Mouse (Mus musculus): ENCODE results near the gene Cplx2. TPM values are rescaled to one million over a fixed set of nuclear protein-coding genes. Genes with fewer than 3 reads are reported as not detected.
A peak's percentile ranks its signal among the peaks of the same experiment; 100 is the strongest.

Gene Cplx2
- polyA plus RNA-seq, 1 experiment from 2014 or later, result 4.0 TPM

DNA sequence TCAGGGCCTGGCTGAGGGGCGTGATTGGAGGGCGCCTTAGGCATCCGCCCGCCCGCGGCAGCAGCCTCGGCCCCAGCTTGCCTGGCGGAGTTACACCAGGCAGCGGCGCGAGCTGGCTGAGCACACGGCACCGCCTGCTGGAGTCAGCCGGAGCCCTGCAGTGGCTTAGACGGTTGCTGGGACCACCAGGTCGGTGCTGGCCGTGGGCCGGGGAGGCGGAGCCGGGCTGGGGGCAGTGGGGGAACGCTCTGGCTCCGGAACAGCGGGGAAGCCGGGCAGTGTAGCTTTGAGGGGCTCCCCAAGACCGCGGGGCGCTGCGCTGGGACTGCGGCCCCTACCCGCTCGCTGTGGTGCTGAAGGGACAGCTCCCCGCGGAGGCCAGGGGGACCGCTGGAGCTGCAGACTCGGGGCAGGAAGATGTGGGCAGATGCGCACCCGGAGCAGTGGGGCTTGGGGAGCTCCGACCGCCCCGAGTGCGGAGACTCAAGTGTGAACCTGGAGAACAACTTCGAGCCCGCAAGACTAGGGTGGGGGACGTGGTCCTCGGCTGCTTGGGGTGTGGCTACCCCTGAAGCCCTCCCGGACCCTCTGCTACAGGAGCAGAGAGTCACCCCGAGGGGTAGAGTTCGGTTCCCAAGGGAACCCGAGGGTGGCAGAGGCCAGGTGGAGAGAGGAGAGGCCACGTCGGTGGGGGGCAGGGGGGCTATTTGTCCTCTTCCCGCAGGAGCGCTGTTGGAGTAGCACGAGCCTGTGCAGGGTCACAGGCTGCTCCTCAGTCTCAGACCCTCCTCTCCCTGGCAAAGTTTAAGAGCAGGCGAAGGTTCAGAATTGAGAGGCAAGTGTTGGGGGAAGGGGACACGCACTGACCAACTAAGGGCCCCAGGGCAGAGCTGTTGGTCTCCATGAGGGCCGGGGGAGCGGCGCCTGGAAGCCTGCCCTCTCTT, 510 bp downstream of the Cplx2 start:
- Histone ChIP-seq H3K27ac (no peak overlapping the region; the same call in 1 of the 2 replicates), H3K4me1 (peaks cover 24% of the 10 kb centered on the region), H3K4me2 (replicated peaks) (peak overlapping the region; percentile 64), H3K27me3 (peaks cover 52% of the 10 kb centered on the region), H3K36me3 (no peaks in the 10 kb centered on the region), H3K4me3 (peak overlapping the region; percentile 35), H3K9ac (no peak overlapping the region), H3K9me3 (no peaks in the 10 kb centered on the region)
- under 1% methylated on average over 58 of the region's 59 CpGs for WGBS
- ATAC-seq (ENCODE audit: low FRiP score, low read depth), result peak; percentile 93

DNA sequence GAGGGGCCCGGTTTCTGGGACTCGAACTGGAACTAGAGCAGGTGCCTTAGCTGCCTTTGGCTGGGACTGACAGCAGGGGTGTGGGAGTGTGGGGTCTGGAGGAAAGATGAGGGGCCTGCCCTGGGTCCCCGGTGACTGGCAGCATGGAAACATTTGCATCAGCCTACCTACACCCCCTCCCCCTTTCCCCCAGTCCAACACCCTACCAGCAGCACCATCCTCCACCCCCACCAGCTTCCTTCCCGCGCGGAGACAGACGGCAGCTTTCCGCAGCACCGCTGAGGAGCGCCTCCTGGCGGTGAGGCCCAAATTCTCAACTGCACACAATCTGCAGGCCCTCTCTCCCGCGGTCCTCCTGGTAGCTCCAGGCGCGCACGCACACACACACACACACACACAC, 1.5 kb downstream of the Cplx2 start:
- no peak overlapping the region for H3K27ac ChIP-seq
- peak overlapping the region; percentile 64 for H3K4me2 ChIP-seq (replicated peaks)
- no peaks in the 10 kb centered on the region for H3K9me3 ChIP-seq
- no peaks in the 10 kb centered on the region for H3K36me3 ChIP-seq
- H3K4me3 ChIP-seq, result no peak overlapping the region
- 3% methylated on average over 15 of the region's 16 CpGs for WGBS
- ATAC-seq (ENCODE audit: low FRiP score, low read depth), result no peak
- H3K9ac ChIP-seq, result no peak overlapping the region
- H3K4me1 ChIP-seq, result peaks cover 24% of the 10 kb centered on the region
- H3K27me3 ChIP-seq, result peaks cover 52% of the 10 kb centered on the region

DNA sequence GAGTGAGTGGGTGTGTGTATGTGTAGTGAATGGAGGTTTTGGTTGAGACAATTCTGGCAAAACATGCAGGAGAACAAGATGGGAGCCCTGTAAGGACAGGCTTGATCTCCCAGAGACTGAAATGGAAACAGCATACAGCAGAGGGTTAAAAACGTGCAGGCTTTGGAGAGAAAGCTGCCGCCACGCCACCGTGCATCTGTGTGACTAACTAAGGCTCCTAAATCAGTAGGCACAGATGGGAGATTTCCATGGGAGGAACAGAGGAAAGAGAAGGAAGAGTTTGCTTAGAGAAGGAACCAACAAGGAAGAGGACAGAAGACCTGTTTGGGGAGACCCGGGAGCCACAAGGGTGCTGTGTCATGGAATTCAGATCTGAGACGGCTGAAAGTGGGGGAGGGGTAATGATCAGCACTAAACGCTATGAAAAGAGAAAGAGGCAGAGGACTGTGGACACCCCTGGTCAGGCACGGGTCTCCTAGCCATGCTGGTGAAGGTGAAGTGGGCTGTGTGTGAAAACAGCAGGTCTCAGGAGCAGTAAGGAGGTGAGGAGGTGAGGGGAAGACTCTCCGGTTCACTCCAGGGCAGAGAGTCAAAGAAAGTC, 3.1 kb downstream of the Cplx2 start:
- no peak for ATAC-seq (ENCODE audit: low FRiP score, low read depth)
- WGBS, result 45% methylated on average over 9 of the region's 9 CpGs
- no peak overlapping the region for H3K4me3 ChIP-seq
- H3K9ac ChIP-seq, result no peak overlapping the region
- no peaks in the 10 kb centered on the region for H3K36me3 ChIP-seq
- no peaks in the 10 kb centered on the region for H3K9me3 ChIP-seq
- H3K4me1 ChIP-seq, result peaks cover 24% of the 10 kb centered on the region
- H3K27ac ChIP-seq, result no peak overlapping the region
- peaks cover 47% of the 10 kb centered on the region for H3K27me3 ChIP-seq
- H3K4me2 ChIP-seq (replicated peaks), result no peak overlapping the region

DNA sequence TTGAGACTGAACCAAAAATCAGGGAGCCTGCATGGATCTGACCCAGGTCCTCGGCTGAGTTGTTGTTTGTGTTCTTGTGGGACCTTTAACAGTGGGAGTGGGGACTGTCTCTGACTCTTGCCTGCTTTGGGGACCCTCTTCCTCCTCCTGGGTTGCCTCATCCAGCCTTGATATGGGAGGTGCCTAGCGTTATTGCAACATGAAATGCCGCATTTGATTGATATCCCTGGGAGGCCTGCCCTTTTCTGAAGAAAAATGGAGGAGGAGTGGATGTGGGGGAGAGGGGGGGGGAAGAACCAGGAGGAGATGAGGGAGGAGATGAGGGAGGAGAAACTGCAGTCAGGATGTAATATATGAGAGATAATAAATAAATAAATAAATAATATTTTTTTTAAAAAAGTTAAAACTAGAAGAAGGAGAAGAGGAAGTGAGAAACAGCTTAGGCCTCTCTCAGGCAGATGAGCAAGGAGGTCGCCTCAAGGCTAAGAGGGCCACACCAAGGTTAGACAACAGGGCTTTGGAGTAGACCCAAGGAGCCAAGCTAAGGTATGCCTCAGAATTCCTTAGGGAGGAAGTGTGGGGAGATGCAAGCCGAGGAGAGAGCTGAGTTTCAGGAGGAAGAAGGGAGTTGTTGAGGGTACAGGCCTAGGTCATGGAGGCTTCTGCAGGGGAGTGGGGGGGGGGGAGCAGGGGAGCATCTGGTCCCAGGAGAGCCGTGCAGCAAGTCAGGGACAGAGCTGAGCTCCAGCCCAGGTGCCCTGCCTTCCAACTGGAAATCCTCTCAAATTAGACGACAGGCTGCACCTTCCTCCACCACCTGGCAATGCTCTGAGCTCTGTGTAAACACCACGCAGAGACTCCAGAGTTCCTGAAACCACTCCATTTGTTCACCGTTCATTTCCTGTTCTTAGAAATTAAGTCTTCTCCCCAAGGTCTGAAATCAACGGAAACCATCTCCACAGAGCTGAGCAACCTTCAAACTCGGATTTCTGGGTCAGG, 4.6 kb downstream of the Cplx2 start:
- 55% methylated on average over 11 of the region's 11 CpGs for WGBS
- H3K9me3 ChIP-seq, result no peaks in the 10 kb centered on the region

DNA sequence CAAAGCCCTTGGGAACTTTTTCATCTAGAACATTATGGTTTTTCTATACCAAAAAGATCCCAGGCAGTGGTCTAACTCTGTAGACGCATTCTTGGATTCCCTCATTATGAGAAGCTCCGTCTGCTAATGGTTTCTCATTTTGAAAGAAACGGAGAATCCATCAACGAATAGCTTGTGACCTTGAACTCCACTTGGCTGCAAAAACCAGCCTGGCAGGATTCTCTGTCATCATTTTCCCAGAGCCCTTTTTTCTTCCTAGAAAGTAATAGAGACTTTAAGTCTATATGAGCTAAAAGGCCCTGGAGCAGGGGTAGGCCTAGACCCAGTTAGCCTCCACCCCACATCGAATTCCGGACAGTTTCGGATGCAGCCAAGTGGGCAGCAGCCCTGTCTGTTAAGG, 5.6 kb downstream of the Cplx2 start:
- Histone ChIP-seq H3K9me3 (no peaks in the 10 kb centered on the region), H3K36me3 (no peaks in the 10 kb centered on the region), H3K4me1 (peaks cover 9% of the 10 kb centered on the region), H3K9ac (no peak overlapping the region), H3K27me3 (peaks cover 33% of the 10 kb centered on the region), H3K4me2 (replicated peaks) (no peak overlapping the region), H3K27ac (no peak overlapping the region), H3K4me3 (no peak overlapping the region)
- 72% methylated on average over 7 of the region's 7 CpGs for WGBS
- ATAC-seq (ENCODE audit: low FRiP score, low read depth), result no peak

More for the DNA sequence above, 4.6 kb downstream of the Cplx2 start:
- Histone ChIP-seq H3K36me3 (no peaks in the 10 kb centered on the region), H3K4me1 (peaks cover 15% of the 10 kb centered on the region), H3K9ac (no peak overlapping the region), H3K4me2 (replicated peaks) (no peak overlapping the region), H3K27me3 (peaks cover 34% of the 10 kb centered on the region), H3K4me3 (no peak overlapping the region), H3K27ac (no peak overlapping the region)
- ATAC-seq (ENCODE audit: low FRiP score, low read depth), result no peak

DNA sequence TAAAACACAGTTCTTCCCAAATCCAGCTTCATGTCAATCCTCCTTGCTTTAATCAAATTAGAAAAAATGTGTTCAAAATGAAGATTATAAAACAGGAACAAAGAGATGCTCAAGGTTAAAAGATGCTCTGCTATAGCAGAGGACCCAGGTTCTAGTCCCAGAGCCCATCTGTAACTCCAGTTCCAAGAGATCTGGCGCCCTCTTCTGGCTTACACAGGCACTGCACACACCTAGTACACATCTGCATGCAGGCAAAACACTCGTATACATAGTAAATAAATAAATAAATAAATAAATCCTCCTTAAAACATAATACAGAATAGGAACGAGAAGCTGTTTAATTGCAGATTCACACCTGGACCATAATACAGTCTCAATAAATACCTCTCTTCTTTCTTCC, 6.9 kb downstream of the Cplx2 start:
- WGBS, result 64% methylated on average over 3 of the region's 3 CpGs
- no peaks in the 10 kb centered on the region for H3K9me3 ChIP-seq
- ATAC-seq (ENCODE audit: low FRiP score, low read depth), result no peak
- no peaks in the 10 kb centered on the region for H3K36me3 ChIP-seq
- H3K4me2 ChIP-seq (replicated peaks), result no peak overlapping the region
- H3K4me3 ChIP-seq, result no peak overlapping the region
- no peak overlapping the region for H3K9ac ChIP-seq
- no peaks in the 10 kb centered on the region for H3K4me1 ChIP-seq
- H3K27me3 ChIP-seq, result peaks cover 21% of the 10 kb centered on the region
- no peak overlapping the region for H3K27ac ChIP-seq

DNA sequence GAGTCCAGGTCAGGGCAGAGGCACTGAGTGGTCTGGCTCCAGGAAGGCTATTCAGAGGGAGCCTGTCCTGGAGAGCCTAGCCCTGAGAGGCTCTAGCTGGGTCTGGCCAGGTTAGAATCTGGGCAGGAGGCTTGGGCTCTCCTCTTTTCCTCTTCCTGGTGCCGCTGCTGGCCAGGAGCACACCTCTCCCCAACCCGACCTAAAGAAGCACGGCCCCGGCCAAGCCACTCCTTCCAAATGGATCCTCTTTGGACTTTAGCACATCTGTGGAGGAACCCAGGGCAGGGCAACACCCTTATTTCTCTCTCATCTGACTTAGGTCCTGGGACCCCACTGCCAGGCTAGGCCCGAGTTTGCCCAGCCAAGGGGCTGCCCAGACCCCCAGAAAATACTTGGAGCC, 9.3 kb downstream of the Cplx2 start:
- Histone ChIP-seq H3K27ac (no peak overlapping the region), H3K27me3 (peaks cover 17% of the 10 kb centered on the region; the same call in 1 of the 2 replicates)

DNA sequence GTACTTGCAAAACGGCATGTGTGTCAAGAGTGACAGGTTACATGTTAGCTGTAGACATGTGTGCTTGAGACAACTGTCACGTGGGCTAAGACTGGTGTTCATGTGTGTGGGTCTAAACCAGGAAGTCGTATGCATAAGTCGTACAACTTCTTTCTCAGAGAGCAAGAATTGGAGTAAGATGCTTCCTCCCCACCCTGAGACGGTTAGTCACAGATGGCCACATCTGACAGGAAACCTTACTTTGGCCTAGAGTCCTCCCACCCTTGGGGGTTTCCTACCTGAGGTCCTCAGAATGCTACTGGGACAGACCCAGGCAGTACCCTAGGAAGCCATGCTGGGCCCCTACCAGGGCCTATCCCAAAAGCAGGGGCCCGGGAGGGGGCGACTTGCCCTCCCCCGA, 10.2 kb downstream of the Cplx2 start:
- Histone ChIP-seq H3K4me1 (peaks cover 13% of the 10 kb centered on the region), H3K27me3 (peaks cover 17% of the 10 kb centered on the region; the same call in 1 of the 2 replicates), H3K4me2 (replicated peaks) (no peak overlapping the region), H3K4me3 (no peak overlapping the region), H3K9ac (no peak overlapping the region), H3K27ac (no peak overlapping the region), H3K36me3 (no peaks in the 10 kb centered on the region), H3K9me3 (no peaks in the 10 kb centered on the region)
- WGBS, result 83% methylated on average over 8 of the region's 8 CpGs
- no peak for ATAC-seq (ENCODE audit: low FRiP score, low read depth)

More for the DNA sequence above, 9.3 kb downstream of the Cplx2 start:
- Histone ChIP-seq H3K4me2 (replicated peaks) (no peak overlapping the region), H3K36me3 (no peaks in the 10 kb centered on the region), H3K4me3 (no peak overlapping the region), H3K4me1 (peaks cover 13% of the 10 kb centered on the region), H3K9ac (no peak overlapping the region), H3K9me3 (no peaks in the 10 kb centered on the region)
- ATAC-seq (ENCODE audit: low FRiP score, low read depth), result no peak
- 88% methylated on average over 4 of the region's 5 CpGs for WGBS

DNA sequence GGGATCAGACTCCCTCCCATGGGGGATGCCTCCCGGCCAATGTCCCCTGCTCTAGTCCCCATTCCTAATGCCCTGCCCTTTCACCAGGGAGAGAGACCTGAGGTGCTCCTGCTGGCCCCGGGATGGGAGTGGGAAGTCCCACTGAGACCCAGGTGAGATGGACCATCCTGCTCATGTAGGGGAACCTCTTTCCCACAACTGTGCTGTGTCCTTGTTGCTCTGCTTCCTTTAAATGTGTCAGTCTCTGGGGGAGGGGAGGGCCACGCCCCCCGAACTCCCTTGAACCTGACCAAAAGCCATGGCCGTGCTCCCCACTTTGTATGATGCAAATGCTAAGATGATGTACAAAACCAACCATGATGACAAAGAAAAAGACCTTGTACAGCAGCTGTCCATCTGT, 12.4 kb downstream of the Cplx2 start:
- WGBS, result 80% methylated on average over 5 of the region's 5 CpGs
- Histone ChIP-seq H3K4me1 (peaks cover 13% of the 10 kb centered on the region), H3K27me3 (peaks cover 17% of the 10 kb centered on the region; the same call in 1 of the 2 replicates), H3K4me2 (replicated peaks) (no peak overlapping the region), H3K9me3 (no peaks in the 10 kb centered on the region), H3K4me3 (no peak overlapping the region), H3K36me3 (no peaks in the 10 kb centered on the region), H3K27ac (no peak overlapping the region), H3K9ac (no peak overlapping the region)
- ATAC-seq (ENCODE audit: low FRiP score, low read depth), result no peak

DNA sequence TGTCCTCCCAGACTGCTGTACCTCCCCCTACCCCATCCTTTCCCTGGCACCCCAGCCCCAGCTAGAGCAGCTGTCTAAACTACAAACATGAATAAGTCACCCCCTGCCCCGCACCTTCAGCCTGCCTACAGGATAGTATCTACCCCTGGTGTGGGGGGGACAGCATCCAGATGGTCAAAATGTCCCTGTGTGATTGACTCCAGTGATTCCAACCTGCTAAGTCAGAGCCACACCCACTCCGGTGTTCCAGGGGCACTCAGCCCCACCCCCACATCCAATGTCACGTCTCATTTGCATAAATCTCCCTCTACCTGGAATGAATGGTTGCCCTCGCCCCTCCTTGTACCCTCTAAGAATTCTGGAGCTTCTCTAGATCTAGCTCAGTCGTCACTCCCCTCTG, 13.4 kb downstream of the Cplx2 start:
- Histone ChIP-seq H3K4me2 (replicated peaks) (no peak overlapping the region), H3K36me3 (no peaks in the 10 kb centered on the region), H3K4me3 (no peak overlapping the region), H3K27ac (no peak overlapping the region), H3K4me1 (peaks cover 13% of the 10 kb centered on the region), H3K9ac (no peak overlapping the region), H3K27me3 (peaks cover 15% of the 10 kb centered on the region; the same call in 1 of the 2 replicates), H3K9me3 (no peaks in the 10 kb centered on the region)
- 28% methylated on average over 5 of the region's 5 CpGs for WGBS
- ATAC-seq (ENCODE audit: low FRiP score, low read depth), result no peak

DNA sequence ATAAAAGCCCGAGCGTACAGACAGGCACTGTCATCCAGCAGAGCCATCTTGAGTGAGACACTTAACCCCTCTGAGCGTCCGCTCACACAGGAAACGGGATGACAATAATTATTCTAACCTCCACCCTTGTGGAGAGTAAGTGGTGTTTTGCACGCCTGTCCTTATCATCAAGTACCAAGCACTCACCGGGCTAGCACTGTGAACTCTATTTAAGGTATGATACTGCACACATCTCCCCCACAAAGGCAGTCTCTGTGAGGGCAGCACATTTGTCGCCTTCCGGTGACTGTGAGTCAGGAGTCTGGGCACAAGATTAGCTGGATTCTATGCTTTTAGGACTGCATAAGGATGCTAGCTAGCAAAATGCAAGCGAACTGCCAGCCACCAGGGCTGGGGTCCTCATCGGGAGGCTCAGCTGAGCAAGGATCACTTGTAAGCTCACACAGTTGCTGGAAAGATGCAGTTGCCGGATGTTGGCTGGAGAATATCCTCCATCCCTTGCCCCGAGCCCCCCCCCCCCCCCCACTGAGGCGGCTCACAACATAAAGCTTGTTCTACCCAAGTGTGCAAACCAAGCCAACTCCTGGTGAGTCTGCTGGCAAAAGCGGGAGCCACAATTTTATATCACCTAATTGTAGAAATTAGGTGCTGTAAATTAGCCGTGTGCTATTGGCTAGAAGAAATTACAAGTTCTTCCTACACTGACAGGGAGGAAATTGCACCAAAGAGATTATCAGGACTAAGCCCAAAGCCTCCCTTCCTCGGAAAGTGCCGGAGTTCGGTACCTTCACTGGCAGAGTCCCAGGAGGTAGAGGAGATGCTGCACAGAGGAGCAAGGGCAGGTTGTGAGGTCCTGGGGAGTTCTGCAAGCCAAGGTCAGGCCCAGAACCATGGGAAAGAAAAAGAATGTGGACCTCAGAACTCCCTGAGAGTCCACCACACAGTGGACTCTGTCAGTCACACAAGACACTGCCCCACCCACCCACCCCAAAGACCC, 14.2 kb downstream of the Cplx2 start:
- Histone ChIP-seq H3K4me2 (replicated peaks) (no peak overlapping the region), H3K9ac (no peak overlapping the region)

More for the DNA sequence above, 14.2 kb downstream of the Cplx2 start:
- ATAC-seq (ENCODE audit: low FRiP score, low read depth), result no peak
- Histone ChIP-seq H3K27me3 (peaks cover 15% of the 10 kb centered on the region; the same call in 1 of the 2 replicates), H3K4me1 (peaks cover 18% of the 10 kb centered on the region), H3K4me3 (no peak overlapping the region), H3K36me3 (no peaks in the 10 kb centered on the region), H3K27ac (no peak overlapping the region), H3K9me3 (no peaks in the 10 kb centered on the region)
- 45% methylated on average over 19 of the region's 19 CpGs for WGBS
